Mouse (Mus musculus) thymus, adult 2 months (tissue): ENCODE results near the gene Ddr1.

Experiments
- CTCF ChIP-seq: fragments of 200-500 bp; IDR thresholded peaks from 2 replicates; pipeline ENCODE4 v1.5.1; 2012; ENCODE audit warnings: mild to moderate bottlenecking, control low read depth, low read length, moderate library complexity, borderline replicate concordance; ENCODE audit not compliant: control insufficient read depth, poor library complexity, insufficient read depth; ENCODE audit errors: extremely low read depth
- POLR2A ChIP-seq: fragments of 200-500 bp; IDR thresholded peaks from 2 replicates; pipeline ENCODE4 v1.6.1; 2012; ENCODE audit warnings: mild to moderate bottlenecking, low read length, control low read depth, moderate library complexity; ENCODE audit not compliant: control insufficient read depth, poor library complexity, insufficient read depth; ENCODE audit errors: extremely low read depth

- no peak for TF ChIP-seq CTCF
- TF ChIP-seq POLR2A, result no peak
Measured at GRCm38 (mm10) chr17:35744361-35744760, 39.9 kb upstream of the Ddr1 start.
